Mouse (Mus musculus) cortical plate, adult 2 months (tissue): ENCODE measurements at regions not wholly inside any gene's neighbourhood (a gene's known extent, or its start where the extent isn't known, plus 50 kb on each side); places are given as distances from the start of the nearest gene placed in this dataset.

Experiments used
- CTCF ChIP-seq: fragments of 200-500 bp; IDR thresholded peaks from 2 replicates; pipeline ENCODE4 v1.5.1; 2011; ENCODE audit warnings: mild to moderate bottlenecking, control low read depth, low read length; ENCODE audit not compliant: insufficient read depth; ENCODE audit errors: extremely low read depth
- POLR2A ChIP-seq: fragments of 200-500 bp; IDR thresholded peaks from 2 replicates; pipeline ENCODE4 v1.6.1; 2011; ENCODE audit warnings: mild to moderate bottlenecking, low read length, control low read depth; ENCODE audit not compliant: insufficient read depth; ENCODE audit errors: extremely low read depth

DNA sequence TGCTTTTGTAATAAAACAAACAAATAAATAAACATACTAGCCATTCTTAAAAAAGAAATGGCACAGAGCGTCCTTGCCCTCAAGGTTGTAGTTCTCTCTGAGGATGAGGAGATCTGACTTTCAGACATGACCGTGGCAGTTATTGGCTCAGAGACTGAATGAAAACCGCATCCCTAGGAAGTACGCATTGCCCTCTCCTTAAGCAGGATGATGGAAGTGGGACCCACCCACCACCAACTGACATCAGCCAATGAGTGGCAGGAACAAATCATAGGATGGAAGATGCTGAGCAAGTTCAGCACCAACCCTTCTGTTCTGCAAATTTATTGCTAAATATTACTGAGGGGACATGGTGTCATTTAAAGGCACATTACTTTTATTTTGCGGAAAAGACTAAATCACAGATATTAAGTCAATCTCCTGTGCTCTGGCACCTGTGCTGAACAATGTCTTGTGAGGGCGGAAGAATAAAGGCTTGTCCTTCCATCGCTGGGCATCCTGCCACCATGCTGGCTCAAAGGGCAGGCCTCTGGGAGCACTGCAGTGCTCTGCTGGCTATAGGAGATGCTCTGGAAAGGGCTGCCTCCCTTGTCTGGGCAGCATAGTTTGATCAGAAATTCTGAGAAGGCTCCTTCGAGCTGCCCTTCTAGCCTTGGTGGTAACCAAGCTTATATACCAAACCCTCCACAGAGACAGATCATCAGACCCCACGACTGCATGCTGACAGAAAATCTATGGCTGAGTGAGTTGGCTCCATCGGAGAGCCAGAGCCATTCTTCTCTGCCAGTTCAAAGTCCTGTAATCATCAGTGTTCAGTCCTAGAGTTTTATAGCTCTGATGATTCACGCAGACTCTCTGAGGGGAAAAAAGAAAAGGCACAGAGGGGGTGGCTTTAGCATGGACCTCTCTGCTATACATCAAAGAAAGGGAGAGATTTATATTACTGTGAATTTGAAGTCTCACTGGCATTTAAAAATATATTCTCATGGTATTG is 86.3 kb upstream of the Osmr start:
- no peak for TF ChIP-seq CTCF
- no peak for TF ChIP-seq POLR2A
